Mouse (Mus musculus) forebrain, embryonic 11.5 days (tissue): Measurements from ENCODE around the gene Ctcfl. TPM values are rescaled to one million over a fixed set of nuclear protein-coding genes. Genes with fewer than 3 reads are reported as not detected.

Experiments used
- ATAC-seq: fragments of 200-750 bp; cut with Nextera tagmentation; replicated peaks from 2 replicates; pipeline ENCODE4 v1.8.0; 2017; ENCODE audit warnings: moderate TSS enrichment; ENCODE audit not compliant: low FRiP score
- DNase-seq: peaks from one replicate; pipeline ENCODE4 v3.0.0-alpha.2; 2017; ENCODE audit warnings: low spot score
- H3K27ac ChIP-seq: fragments of 300-500 bp; sonication (generic); 2 replicates; pipeline ENCODE4 v1.5.1; 2014; ENCODE audit warnings: low read depth, low read length
- H3K27me3 ChIP-seq: fragments of 300-500 bp; sonication (generic); 2 replicates; pipeline ENCODE4 v1.6.1; 2014; ENCODE audit warnings: mild to moderate bottlenecking, low read length, mixed read lengths; ENCODE audit not compliant: control insufficient read depth, insufficient read depth
- H3K36me3 ChIP-seq: fragments of 300-500 bp; sonication (generic); 2 replicates; pipeline ENCODE4 v1.6.1; 2014; ENCODE audit warnings: mild to moderate bottlenecking, low read length, moderate library complexity, mixed read lengths; ENCODE audit not compliant: control insufficient read depth, insufficient read depth
- H3K4me1 ChIP-seq: fragments of 300-500 bp; sonication (generic); replicated peaks from 2 replicates; pipeline ENCODE4 v1.6.1; 2014; ENCODE audit warnings: low read length, mixed read lengths; ENCODE audit not compliant: control insufficient read depth, insufficient read depth
- H3K4me2 ChIP-seq: fragments of 300-500 bp; sonication (generic); 2 replicates; pipeline ENCODE4 v1.6.1; 2014; ENCODE audit warnings: low read depth, mild to moderate bottlenecking, low read length, moderate library complexity, mixed read lengths; ENCODE audit not compliant: severe bottlenecking
- H3K4me3 ChIP-seq: fragments of 300-500 bp; sonication (generic); 2 replicates; pipeline ENCODE4 v1.5.1; 2014; ENCODE audit warnings: low read depth, low read length
- H3K9ac ChIP-seq: fragments of 300-500 bp; sonication (generic); 2 replicates; pipeline ENCODE4 v1.6.1; 2014; ENCODE audit warnings: low read length
- H3K9me3 ChIP-seq: fragments of 300-500 bp; sonication (generic); 2 replicates; pipeline ENCODE4 v1.6.1; 2016; ENCODE audit warnings: low read length, mixed read lengths; ENCODE audit not compliant: control insufficient read depth
- WGBS: fragments of 180-500 bp; shearing (Covaris S2); extraction: QIAGEN DNeasy Blood & Tissue Kit; methylation state at CpG from one replicate; pipeline ENCODE4 v1.1.7; 2014; 5-methylcytosine and 5-hydroxymethylcytosine counted together
- polyA plus RNA-seq: library from polyadenylated mRNA; unstranded; fragments of >200 nt; fragmentation: Nextera tagmentation; extraction: Ambion mirVana; gene quantifications from 2 replicates; pipeline ENCODE4 v1.2.1, GENCODE M21; 2014

Gene Ctcfl
- polyA plus RNA-seq, 1 experiment from 2014 or later = not detected

- Histone ChIP-seq H3K4me2 (no peak overlapping the region), H3K4me1 (peaks cover 4% of the 10 kb centered on the region; the same call in 1 of the 2 replicates), H3K9me3 (no peaks in the 10 kb centered on the region), H3K36me3 (no peaks in the 10 kb centered on the region), H3K27me3 (no peaks in the 10 kb centered on the region), H3K4me3 (no peak overlapping the region), H3K9ac (no peak overlapping the region), H3K27ac (no peak overlapping the region)
- ATAC-seq = no peak
- DNase-seq = no peak
- 79% methylated on average over 6 of the region's 6 CpGs for WGBS
These were observed 65.5 kb downstream of the Ctcfl start for GRCm38 (mm10) chr2:173053846-173054245.

- Histone ChIP-seq H3K4me2 (no peak overlapping the region), H3K27ac (no peak overlapping the region), H3K9ac (no peak overlapping the region), H3K4me3 (no peak overlapping the region), H3K4me1 (no peaks in the 10 kb centered on the region; the same call in 1 of the 2 replicates), H3K9me3 (no peaks in the 10 kb centered on the region), H3K36me3 (no peaks in the 10 kb centered on the region), H3K27me3 (no peaks in the 10 kb centered on the region)
- 94% methylated on average over 8 of the region's 8 CpGs for WGBS
- no peak for DNase-seq
- no peak for ATAC-seq
These were observed 66.4 kb downstream of the Ctcfl start for GRCm38 (mm10) chr2:173052881-173053280.

GRCm38 (mm10) chr2:173050604-173051382 is 68.5 kb downstream of the Ctcfl start:
- Histone ChIP-seq H3K36me3 (no peaks in the 10 kb centered on the region), H3K4me1 (no peaks in the 10 kb centered on the region; the same call in 1 of the 2 replicates), H3K4me3 (no peak overlapping the region), H3K27me3 (no peaks in the 10 kb centered on the region), H3K27ac (no peak overlapping the region), H3K9me3 (no peaks in the 10 kb centered on the region), H3K4me2 (no peak overlapping the region), H3K9ac (no peak overlapping the region)
- 25% methylated on average over 8 of the region's 8 CpGs for WGBS
- DNase-seq (no peak), ATAC-seq (no peak; the same call in 1 of the 2 replicates)

GRCm38 (mm10) chr2:173049817-173050216 is 69.5 kb downstream of the Ctcfl start:
- Histone ChIP-seq H3K4me2 (no peak overlapping the region), H3K9me3 (no peaks in the 10 kb centered on the region), H3K27me3 (no peaks in the 10 kb centered on the region), H3K27ac (no peak overlapping the region), H3K9ac (no peak overlapping the region), H3K4me1 (no peaks in the 10 kb centered on the region; the same call in 1 of the 2 replicates), H3K4me3 (no peak overlapping the region), H3K36me3 (no peaks in the 10 kb centered on the region)
- 49% methylated on average over 6 of the region's 6 CpGs for WGBS
- DNase-seq = no peak
- no peak for ATAC-seq

GRCm38 (mm10) chr2:173049231-173049630 is 70.1 kb downstream of the Ctcfl start:
- 91% methylated on average over 3 of the region's 3 CpGs for WGBS
- H3K4me1 ChIP-seq = no peaks in the 10 kb centered on the region; the same call in 1 of the 2 replicates

GRCm38 (mm10) chr2:173048041-173048745 is 71.1 kb downstream of the Ctcfl start:
- H3K4me2 ChIP-seq = no peak overlapping the region
- no peaks in the 10 kb centered on the region; the same call in 1 of the 2 replicates for H3K4me1 ChIP-seq
- H3K27me3 ChIP-seq = no peaks in the 10 kb centered on the region
- 56% methylated on average over 17 of the region's 17 CpGs for WGBS
- H3K4me3 ChIP-seq = no peak overlapping the region
- no peaks in the 10 kb centered on the region for H3K36me3 ChIP-seq
- ATAC-seq = no peak
- no peaks in the 10 kb centered on the region for H3K9me3 ChIP-seq
- H3K9ac ChIP-seq = no peak overlapping the region
- DNase-seq = no peak
- H3K27ac ChIP-seq = no peak overlapping the region

More at GRCm38 (mm10) chr2:173049231-173049630, 70.1 kb downstream of the Ctcfl start:
- no peak for DNase-seq
- no peak for ATAC-seq
- no peaks in the 10 kb centered on the region for H3K36me3 ChIP-seq
- no peaks in the 10 kb centered on the region for H3K9me3 ChIP-seq
- H3K27me3 ChIP-seq = no peaks in the 10 kb centered on the region
- no peak overlapping the region for H3K9ac ChIP-seq
- no peak overlapping the region for H3K4me3 ChIP-seq
- no peak overlapping the region for H3K4me2 ChIP-seq
- no peak overlapping the region for H3K27ac ChIP-seq

GRCm38 (mm10) chr2:173047471-173047870 is 71.9 kb downstream of the Ctcfl start:
- Histone ChIP-seq H3K9me3 (no peaks in the 10 kb centered on the region), H3K36me3 (no peaks in the 10 kb centered on the region), H3K27ac (no peak overlapping the region), H3K27me3 (no peaks in the 10 kb centered on the region), H3K4me3 (no peak overlapping the region), H3K4me1 (no peaks in the 10 kb centered on the region; the same call in 1 of the 2 replicates), H3K9ac (no peak overlapping the region), H3K4me2 (no peak overlapping the region)
- 50% methylated on average over 5 of the region's 5 CpGs for WGBS
- DNase-seq (no peak), ATAC-seq (no peak)

- no peaks in the 10 kb centered on the region; the same call in 1 of the 2 replicates for H3K4me1 ChIP-seq
- no peaks in the 10 kb centered on the region for H3K9me3 ChIP-seq
- no peak overlapping the region for H3K4me2 ChIP-seq
- H3K4me3 ChIP-seq = no peak overlapping the region
- ATAC-seq = no peak
- no peaks in the 10 kb centered on the region for H3K36me3 ChIP-seq
- H3K9ac ChIP-seq = no peak overlapping the region
- no peak for DNase-seq
- H3K27ac ChIP-seq = no peak overlapping the region
- 77% methylated on average over 15 of the region's 15 CpGs for WGBS
- no peaks in the 10 kb centered on the region for H3K27me3 ChIP-seq
These were observed 72.6 kb downstream of the Ctcfl start for GRCm38 (mm10) chr2:173046582-173047297.
